Mouse (Mus musculus): ENCODE data around the gene Cdhr1. TPM values are rescaled to one million over a fixed set of nuclear protein-coding genes. Genes with fewer than 3 reads are reported as not detected.

Gene Cdhr1
- total and polyA plus RNA-seq, 3 experiments, result not detected

DNA sequence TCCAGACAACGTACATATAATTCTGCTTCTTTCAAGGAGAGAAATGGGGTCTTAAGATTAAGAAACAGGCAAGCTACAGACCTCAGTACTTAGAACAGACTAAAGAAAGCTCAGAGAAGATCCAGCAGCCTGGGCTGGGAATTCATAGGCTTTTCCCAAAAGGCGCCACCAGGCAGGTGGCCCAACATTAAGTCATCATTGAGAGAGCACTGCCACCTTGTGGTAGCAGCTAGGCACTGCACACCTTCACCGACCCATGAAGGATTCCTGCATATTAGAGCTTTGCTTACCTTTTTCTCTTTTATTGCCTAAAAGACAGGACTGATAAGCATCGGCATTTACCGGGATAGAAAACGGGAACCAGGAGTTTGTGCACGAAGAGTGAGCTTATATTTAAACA, 64.9 kb downstream of the Cdhr1 start:
- H3K27me3 ChIP-seq (ENCODE audit: control insufficient read depth in 1 of 2, insufficient read depth in 2 of 2, low read length in 2 of 2), result no peaks in the 10 kb centered on the region; a peak in 1 of 4 replicates
- no peaks in the 10 kb centered on the region for H3K4me1 ChIP-seq (ENCODE audit: control insufficient read depth in 1 of 2, insufficient read depth in 2 of 2, low read length in 2 of 2)
- H3K27ac ChIP-seq (ENCODE audit: control insufficient read depth, low read depth, low read length), result no peak overlapping the region
- DNase-seq (ENCODE audit: low read depth, low spot score), result peak; percentile 61
- no peaks in the 10 kb centered on the region for H3K36me3 ChIP-seq (ENCODE audit: control insufficient read depth in 1 of 2, insufficient read depth in 2 of 2, low read length in 2 of 2)
- no peak overlapping the region for H3K9ac ChIP-seq (ENCODE audit: control insufficient read depth, low read depth, low read length, poor library complexity, severe bottlenecking)
- H3K4me3 ChIP-seq (ENCODE audit: control insufficient read depth in 1 of 2, insufficient read depth in 1 of 2, low read depth in 2 of 2, low read length in 2 of 2), result no peak overlapping the region
- H3K79me2 ChIP-seq (ENCODE audit: control insufficient read depth, insufficient read depth, low read length, poor library complexity), result no peaks in the 10 kb centered on the region
- H3K9me3 ChIP-seq (replicated peaks; ENCODE audit: insufficient read depth, low read length), result no peaks in the 10 kb centered on the region
- peak; percentile 87 to 89 (median 88) for TF ChIP-seq CTCF (IDR thresholded peaks at IDR 0.05 in 2 of 3, conservative IDR thresholded peaks at IDR 0.05 in 1 of 3; ENCODE audit: control insufficient read depth in 1 of 3, insufficient read depth in 1 of 3, low read depth in 2 of 3, low read length in 3 of 3, poor library complexity in 1 of 3, severe bottlenecking in 1 of 3)
- no peak for TF ChIP-seq TAL1 (IDR thresholded peaks at IDR 0.05; ENCODE audit: low read length)
- TF ChIP-seq POLR2AphosphoS5 (IDR thresholded peaks at IDR 0.05; ENCODE audit: borderline replicate concordance, low read depth, low read length), result no peak
- TF ChIP-seq ZC3H11A (IDR thresholded peaks at IDR 0.05; ENCODE audit: low read depth, low read length), result peak; percentile 70
- TF ChIP-seq RAD21 (IDR thresholded peaks at IDR 0.05; ENCODE audit: low read depth, low read length), result peak; percentile 81
- TF ChIP-seq SMC3 (IDR thresholded peaks at IDR 0.05; ENCODE audit: low read depth, low read length), result peak; percentile 90

DNA sequence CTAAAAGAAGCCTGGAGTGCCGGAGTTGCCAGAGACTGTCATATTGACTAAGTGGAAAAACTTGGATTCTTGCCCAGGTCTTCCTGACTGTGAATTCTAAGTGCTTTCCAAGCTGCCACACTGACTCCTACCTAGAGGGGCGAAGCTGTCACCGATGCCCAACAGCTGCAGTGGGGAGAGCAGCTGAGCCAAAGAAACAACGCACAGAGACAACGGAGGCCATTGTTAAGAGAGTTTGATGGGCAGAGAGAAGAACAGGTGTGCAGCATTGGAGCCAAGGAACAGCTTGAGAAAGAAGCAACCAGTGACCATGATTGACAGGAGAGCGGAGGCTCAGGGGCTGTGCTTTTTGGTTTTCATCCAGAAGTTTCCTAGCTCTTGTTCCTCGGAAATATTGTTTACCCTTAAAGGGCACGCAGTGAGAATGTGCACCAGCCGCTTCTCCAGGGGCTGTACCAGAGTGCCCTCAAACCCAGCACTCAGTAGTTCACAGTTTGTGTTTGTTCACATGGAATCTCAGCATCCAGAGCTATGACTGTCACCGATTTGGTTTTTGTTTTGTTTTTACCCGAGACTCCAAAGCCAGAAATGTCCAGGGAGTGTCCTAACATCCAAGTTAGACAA, 65.6 kb downstream of the Cdhr1 start:
- TF ChIP-seq CHD1 (IDR thresholded peaks at IDR 0.05; ENCODE audit: low read depth, low read length), result no peak
- TF ChIP-seq MEF2A (IDR thresholded peaks at IDR 0.05; ENCODE audit: extremely low read depth, insufficient replicate concordance, low read depth, low read length, poor library complexity, severe bottlenecking), result no peak
- Histone ChIP-seq H3K36me3 (ENCODE audit: control insufficient read depth in 1 of 2, insufficient read depth in 2 of 2, low read length in 2 of 2) (no peaks in the 10 kb centered on the region), H3K4me3 (ENCODE audit: control insufficient read depth in 1 of 2, insufficient read depth in 1 of 2, low read depth in 2 of 2, low read length in 2 of 2) (no peak overlapping the region), H3K9ac (ENCODE audit: control insufficient read depth, low read depth, low read length, poor library complexity, severe bottlenecking) (no peak overlapping the region), H3K4me1 (ENCODE audit: control insufficient read depth in 1 of 2, insufficient read depth in 2 of 2, low read length in 2 of 2) (no peaks in the 10 kb centered on the region), H3K79me2 (ENCODE audit: control insufficient read depth, insufficient read depth, low read length, poor library complexity) (no peaks in the 10 kb centered on the region), H3K9me3 (replicated peaks; ENCODE audit: insufficient read depth, low read length) (no peaks in the 10 kb centered on the region), H3K27me3 (ENCODE audit: control insufficient read depth in 1 of 2, insufficient read depth in 2 of 2, low read length in 2 of 2) (no peaks in the 10 kb centered on the region; a peak in 1 of 4 replicates), H3K27ac (ENCODE audit: control insufficient read depth, low read depth, low read length) (no peak overlapping the region)
- DNase-seq (ENCODE audit: low read depth, low spot score), result no peak

DNA sequence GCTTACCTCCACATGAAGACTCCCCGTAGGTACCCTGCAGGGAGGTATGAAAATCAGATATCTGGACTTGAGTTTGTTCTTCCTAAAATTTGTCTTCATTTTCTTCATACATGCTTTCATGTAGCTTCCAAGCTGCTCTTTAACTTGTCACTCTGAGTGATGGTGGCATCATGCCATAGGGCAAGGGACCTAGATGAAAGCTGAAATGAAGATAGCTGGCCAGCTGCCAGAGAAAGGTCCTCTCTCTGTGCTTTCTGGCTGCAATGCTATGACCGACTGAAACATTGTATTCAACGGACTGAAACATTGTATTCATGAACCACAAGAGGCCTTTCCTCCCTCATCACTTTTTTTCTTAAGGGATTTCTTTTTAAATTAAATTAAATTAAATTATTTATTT, 69.6 kb downstream of the Cdhr1 start:
- TF ChIP-seq CHD1 (IDR thresholded peaks at IDR 0.05; ENCODE audit: low read depth, low read length) (no peak), CTCF (IDR thresholded peaks at IDR 0.05 in 2 of 3, conservative IDR thresholded peaks at IDR 0.05 in 1 of 3; ENCODE audit: control insufficient read depth in 1 of 3, insufficient read depth in 1 of 3, low read depth in 2 of 3, low read length in 3 of 3, poor library complexity in 1 of 3, severe bottlenecking in 1 of 3) (no peak), TBP (IDR thresholded peaks at IDR 0.05; ENCODE audit: low read depth, low read length) (no peak), NRF1 (IDR thresholded peaks at IDR 0.05; ENCODE audit: insufficient read depth, low read depth, low read length, poor library complexity, severe bottlenecking) (no peak), RAD21 (IDR thresholded peaks at IDR 0.05; ENCODE audit: low read depth, low read length) (no peak), ZMIZ1 (IDR thresholded peaks at IDR 0.05; ENCODE audit: low read depth, low read length) (no peak), ETS1 (IDR thresholded peaks at IDR 0.05; ENCODE audit: low read depth, low read length) (no peak), MXI1 (IDR thresholded peaks at IDR 0.05; ENCODE audit: low read depth, low read length) (no peak), USF2 (IDR thresholded peaks at IDR 0.05; ENCODE audit: borderline replicate concordance in 1 of 2, insufficient read depth in 1 of 2, low read depth in 1 of 2, low read length in 2 of 2) (no peak), MYB (IDR thresholded peaks at IDR 0.05; ENCODE audit: low read depth, low read length) (no peak), GATA1 (IDR thresholded peaks at IDR 0.05; ENCODE audit: low read depth, low read length) (no peak), MYC (IDR thresholded peaks at IDR 0.05; ENCODE audit: low read depth, low read length) (no peak), ELF1 (IDR thresholded peaks at IDR 0.05; ENCODE audit: low read depth, low read length) (no peak), POLR2AphosphoS5 (IDR thresholded peaks at IDR 0.05; ENCODE audit: borderline replicate concordance, low read depth, low read length) (no peak)
- Histone ChIP-seq H3K4me3 (ENCODE audit: control insufficient read depth in 1 of 2, insufficient read depth in 1 of 2, low read depth in 2 of 2, low read length in 2 of 2) (no peak overlapping the region), H3K9ac (ENCODE audit: control insufficient read depth, low read depth, low read length, poor library complexity, severe bottlenecking) (no peak overlapping the region), H3K4me1 (ENCODE audit: control insufficient read depth in 1 of 2, insufficient read depth in 2 of 2, low read length in 2 of 2) (no peaks in the 10 kb centered on the region), H3K9me3 (replicated peaks; ENCODE audit: insufficient read depth, low read length) (no peaks in the 10 kb centered on the region), H3K27me3 (ENCODE audit: control insufficient read depth in 1 of 2, insufficient read depth in 2 of 2, low read length in 2 of 2) (no peaks in the 10 kb centered on the region), H3K36me3 (ENCODE audit: control insufficient read depth in 1 of 2, insufficient read depth in 2 of 2, low read length in 2 of 2) (no peaks in the 10 kb centered on the region), H3K27ac (ENCODE audit: control insufficient read depth, low read depth, low read length) (no peak overlapping the region), H3K79me2 (ENCODE audit: control insufficient read depth, insufficient read depth, low read length, poor library complexity) (no peaks in the 10 kb centered on the region)
- DNase-seq (ENCODE audit: low read depth, low spot score), result no peak
